Mouse (Mus musculus): ENCODE data around the gene Kif3c. TPM values are rescaled to one million over a fixed set of nuclear protein-coding genes. Genes with fewer than 3 reads are reported as not detected.
A peak's percentile ranks its signal among the peaks of the same experiment; 100 is the strongest.

Kif3c gene
- total RNA-seq, 2 experiments from 2014 or later = 2.7 to 4.4 TPM

GRCm38 (mm10) chr12:3414956-3415355, 50.0 kb downstream of the Kif3c start:
- ATAC-seq (replicated peaks; ENCODE audit: poor library complexity, severe bottlenecking) = no peak

DNA sequence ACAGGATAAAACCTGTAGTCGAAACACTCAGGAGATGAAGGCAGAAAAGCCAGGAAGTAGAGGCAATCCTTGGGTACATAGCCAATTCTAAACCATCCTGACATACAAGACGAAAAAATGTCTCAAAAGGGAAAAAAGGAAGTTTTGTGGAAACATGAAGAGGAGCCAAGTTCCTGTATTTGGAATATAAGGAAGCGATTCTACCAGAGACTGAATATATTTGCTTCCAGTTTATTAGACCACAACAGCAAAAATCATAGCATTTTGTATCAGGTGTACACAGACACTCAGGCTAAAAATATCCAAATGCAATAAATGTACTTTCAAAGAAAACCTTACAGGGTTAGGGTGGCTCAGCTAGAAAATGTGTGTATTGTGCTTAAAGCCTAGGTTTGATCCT, 53.8 kb downstream of the Kif3c start:
- peak; percentile 55 for ATAC-seq (replicated peaks; ENCODE audit: poor library complexity, severe bottlenecking)

DNA sequence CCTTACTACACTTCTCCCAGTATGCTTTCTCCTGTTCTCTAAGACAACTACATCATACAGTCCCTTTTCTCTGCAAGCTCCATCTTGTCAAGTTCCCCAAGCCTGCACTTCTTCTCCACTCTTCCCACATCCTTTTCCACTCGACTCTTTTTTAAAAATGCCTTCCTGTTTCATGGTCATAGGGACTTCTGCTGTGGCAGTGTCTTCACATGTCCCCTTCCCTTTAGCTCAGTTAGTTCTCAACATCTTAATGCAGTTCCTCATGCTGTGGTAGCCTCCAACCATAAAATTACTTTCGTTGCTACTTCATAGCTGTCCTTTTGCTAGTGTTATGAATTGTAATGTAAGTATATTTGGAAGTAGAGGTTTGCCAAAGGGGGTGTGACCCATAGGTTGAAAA, 55.6 kb downstream of the Kif3c start:
- peak; percentile 52 for ATAC-seq (replicated peaks; ENCODE audit: poor library complexity, severe bottlenecking)

DNA sequence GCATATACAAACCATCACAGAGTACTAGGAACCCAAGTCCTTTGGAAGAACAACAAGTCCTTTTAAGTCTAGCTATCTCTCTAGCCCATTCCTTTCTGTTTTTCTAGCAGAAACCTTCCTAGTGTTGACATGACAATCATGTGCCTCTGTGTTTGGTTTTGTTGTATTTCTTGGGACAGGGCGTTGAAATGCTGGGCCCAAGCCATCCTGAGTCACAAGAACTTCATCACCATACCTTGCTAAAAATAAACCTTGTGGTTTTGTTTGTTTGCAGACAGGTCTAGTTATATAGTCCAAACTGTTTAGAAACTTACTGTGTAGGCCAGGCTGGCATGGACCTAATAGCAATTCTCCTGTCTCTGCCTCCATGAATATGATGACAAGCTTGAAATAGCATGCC, 57.9 kb downstream of the Kif3c start:
- no peak for ATAC-seq (replicated peaks; ENCODE audit: poor library complexity, severe bottlenecking)

DNA sequence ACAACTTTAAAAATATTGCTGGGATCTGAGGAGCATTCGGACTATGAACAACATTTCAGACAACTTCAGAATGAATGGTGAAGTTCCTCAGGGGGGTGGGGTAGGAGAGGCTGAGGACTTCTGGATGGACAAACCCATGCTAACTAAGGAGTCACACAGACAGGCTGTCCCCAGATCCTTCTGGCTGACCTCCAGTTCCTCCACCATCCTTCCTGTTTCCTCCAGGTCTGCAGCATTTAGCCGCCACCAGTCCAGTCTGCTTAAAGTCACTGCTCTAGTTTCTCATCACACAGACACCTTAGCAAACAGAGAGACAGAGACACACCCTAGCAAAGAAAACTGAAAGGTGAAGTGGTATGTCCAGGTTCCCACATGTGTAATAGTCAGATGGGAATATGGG, 59.2 kb downstream of the Kif3c start:
- ATAC-seq (replicated peaks; ENCODE audit: poor library complexity, severe bottlenecking) = no peak

DNA sequence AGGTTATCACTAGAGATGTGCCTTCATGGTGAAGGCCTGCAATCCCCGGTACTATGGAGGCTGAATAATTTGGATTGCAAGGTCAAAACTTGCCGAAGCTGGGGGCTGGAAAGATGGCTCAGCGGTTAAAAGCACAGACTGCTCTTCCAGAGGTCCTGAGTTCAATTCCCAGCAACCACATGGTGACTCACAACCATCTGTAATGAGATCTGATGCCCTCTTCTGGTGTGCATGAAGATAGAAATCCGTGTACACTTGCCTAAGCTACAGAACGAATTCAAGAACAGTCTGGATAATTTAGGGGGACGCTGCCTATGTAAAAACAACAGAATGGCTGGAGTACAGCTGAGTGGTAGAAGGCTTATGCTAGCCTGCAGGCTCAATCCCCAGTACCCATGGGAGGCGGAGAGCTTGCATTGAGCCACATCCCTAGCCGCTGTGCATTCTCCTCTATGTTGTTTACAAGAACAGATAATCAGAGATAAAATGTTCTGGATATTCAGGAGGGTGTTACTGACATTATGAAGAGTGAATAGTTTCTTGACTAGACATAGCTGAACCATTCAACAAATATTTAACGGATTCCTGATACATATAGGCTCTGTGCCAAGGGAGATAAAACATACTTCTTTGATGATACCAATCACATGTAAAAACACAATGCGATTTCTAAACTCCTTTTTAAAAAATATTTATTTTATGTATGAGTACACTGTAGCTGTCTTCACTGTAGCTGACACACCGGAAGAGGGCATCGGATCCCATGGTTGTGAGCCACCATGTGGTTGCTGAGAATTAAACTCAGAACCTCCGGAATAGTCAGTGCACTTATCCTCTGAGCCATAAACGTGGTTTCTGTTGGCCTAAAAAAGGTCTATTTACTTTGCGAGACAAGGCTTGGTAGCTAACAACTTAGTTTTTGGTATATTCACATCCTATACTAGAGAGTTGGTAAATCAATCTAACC, 60.7 kb downstream of the Kif3c start:
- no peak for ATAC-seq (replicated peaks; ENCODE audit: poor library complexity, severe bottlenecking)

- peak; percentile 85 for ATAC-seq (replicated peaks; ENCODE audit: poor library complexity, severe bottlenecking)
Measured at GRCm38 (mm10) chr12:3426530-3427034, 61.6 kb downstream of the Kif3c start, which contains the start of gene Asxl2. Asxl2 (plus strand) TSS chr12:3426857.

DNA sequence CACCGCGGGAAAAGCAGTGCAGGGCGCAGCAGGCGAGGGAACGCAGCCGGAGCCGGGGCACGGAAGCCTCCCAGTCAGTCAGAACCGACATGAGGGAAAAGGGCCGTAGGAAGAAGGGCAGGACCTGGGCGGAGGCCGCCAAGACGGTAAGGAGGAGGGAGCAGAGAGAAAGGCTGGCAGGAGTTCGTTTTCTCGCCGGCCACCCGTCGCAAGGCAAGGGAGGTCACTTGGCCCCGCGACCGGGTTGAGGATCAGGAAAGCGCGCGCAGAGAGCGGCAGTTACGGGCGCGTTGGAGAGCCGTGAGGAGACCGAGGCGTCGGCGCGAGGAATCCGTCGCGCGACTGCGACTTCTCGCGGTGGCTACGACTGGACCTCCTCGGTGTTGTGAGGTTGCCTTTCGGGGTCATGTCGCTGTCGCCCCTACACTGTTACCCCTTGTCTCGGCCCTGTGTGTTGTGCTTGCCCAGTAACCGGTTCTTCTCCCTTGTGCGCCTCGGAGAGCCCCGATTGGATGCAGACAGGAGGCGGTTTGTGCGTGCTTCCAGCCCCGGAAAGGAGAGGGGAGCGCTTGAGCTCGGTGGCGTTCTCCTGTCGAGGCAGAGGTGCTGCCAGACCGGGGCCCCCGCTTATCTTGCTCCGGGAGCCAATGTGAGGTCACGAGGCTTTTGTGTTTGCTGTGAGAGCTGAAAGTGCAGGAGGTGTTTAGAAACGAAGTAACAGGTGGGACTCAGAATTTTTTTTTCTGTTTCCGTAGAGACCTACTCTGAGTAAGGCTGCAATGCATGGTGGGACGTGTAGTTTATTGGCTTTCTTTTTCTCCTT, 62.3 kb downstream of the Kif3c start:
- peak; percentile 64 for ATAC-seq (replicated peaks; ENCODE audit: poor library complexity, severe bottlenecking)

- no peak for ATAC-seq (replicated peaks; ENCODE audit: poor library complexity, severe bottlenecking)
Measured at GRCm38 (mm10) chr12:3427891-3428775, 63.2 kb downstream of the Kif3c start.

DNA sequence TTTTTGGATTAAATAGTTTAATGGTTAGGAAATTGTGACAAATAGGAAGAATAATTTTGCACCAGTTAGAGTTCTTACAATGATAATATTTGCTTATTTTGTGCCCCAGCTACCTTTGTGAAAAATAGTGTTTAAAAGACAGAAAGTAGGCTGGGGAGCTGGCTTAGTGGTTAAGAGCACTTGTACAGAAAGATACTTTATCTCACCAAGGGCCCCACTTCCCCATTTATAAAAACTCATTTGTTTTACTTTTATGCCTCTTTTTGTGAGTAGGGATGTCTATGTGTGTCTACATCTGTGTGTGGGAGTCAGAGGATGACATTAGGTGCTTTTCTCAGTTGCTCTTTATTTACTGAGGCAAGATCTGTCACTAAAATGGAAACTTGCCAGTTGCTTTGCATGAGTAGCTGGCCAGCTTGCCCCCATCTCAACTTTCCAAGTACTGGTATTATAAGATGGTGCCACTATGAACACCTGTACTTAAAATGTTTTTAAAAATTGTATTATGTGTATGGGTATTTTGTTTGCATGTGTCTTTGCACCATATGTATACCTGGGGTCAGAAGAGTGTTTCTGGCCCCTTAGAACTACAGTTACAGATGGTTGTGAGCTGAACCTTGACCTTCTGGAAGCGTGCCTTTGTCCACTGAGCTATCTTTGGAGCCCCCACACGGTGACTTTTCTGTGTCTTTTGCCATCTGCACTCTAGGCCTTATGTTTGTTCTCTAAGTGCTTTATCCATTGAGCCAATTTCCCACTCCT, 64.9 kb downstream of the Kif3c start:
- no peak for ATAC-seq (replicated peaks; ENCODE audit: poor library complexity, severe bottlenecking)

GRCm38 (mm10) chr12:3430443-3430753, 65.5 kb downstream of the Kif3c start:
- ATAC-seq (replicated peaks; ENCODE audit: poor library complexity, severe bottlenecking) = no peak

DNA sequence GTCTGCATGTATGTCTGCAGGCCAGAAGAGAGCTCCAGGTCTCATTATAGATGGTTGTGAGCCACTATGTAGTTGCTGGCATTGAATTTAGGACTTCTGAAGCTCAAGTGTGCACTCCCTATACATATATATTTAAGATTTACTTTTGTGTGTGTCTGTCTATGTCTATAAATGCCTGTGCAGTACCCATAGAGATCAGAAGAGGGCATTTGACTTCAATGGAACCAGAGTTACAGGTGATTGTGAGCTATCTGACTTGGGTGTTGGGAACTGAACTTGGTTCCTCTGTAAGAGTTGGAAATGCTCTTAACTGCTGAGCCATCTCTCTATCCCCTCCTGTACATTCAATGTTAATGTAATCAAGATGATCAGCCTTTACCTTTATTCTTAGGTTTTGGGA, 66.1 kb downstream of the Kif3c start:
- ATAC-seq (replicated peaks; ENCODE audit: poor library complexity, severe bottlenecking) = no peak

GRCm38 (mm10) chr12:3433736-3434135, 68.8 kb downstream of the Kif3c start:
- ATAC-seq (replicated peaks; ENCODE audit: poor library complexity, severe bottlenecking) = no peak

GRCm38 (mm10) chr12:3436446-3436845, 71.5 kb downstream of the Kif3c start:
- no peak for ATAC-seq (replicated peaks; ENCODE audit: poor library complexity, severe bottlenecking)

GRCm38 (mm10) chr12:3437815-3438214, 72.9 kb downstream of the Kif3c start:
- peak; percentile 60; the same call in 1 of the 2 replicates for ATAC-seq (replicated peaks; ENCODE audit: poor library complexity, severe bottlenecking)

DNA sequence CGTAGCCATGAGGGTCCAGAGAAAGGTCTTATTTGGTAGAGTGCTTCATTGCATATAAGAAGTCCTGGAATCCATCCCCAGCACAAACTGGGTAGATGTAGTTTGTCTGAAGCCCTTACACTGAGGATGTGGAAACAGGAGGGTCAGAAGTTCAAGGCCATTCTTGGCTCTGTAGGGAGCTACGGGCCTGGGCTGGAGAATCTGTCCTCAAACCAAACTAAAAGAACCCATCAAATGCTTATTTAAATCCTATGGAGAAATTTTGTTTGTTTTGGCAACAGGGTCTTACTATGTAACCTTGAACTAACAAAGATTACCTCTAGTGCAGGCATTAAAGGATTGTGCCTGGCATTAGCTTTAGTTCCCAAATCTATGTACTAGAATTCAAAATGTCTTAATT, 76.0 kb downstream of the Kif3c start:
- no peak for ATAC-seq (replicated peaks; ENCODE audit: poor library complexity, severe bottlenecking)

DNA sequence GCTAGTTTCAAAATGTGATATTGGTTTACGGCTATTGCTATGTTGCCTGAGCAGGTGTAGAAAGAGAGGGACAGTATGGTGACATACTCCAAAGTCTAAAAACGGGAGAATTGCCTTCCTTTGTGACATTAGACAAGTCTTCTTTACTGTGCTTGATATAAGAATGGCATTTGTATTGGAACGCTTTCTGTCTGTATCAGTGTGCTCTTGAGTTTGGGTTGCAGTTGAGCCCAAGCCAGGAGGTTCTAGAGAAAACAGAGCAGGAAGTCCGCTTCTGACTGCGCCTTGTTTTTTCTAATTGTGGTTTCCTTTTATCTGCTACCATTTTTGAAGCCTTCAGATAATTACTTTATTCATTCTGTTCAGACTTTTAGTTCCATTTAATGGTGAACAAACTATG, 76.4 kb downstream of the Kif3c start:
- ATAC-seq (replicated peaks; ENCODE audit: poor library complexity, severe bottlenecking) = peak; percentile 42

- peak; percentile 22 for ATAC-seq (replicated peaks; ENCODE audit: poor library complexity, severe bottlenecking)
Measured at GRCm38 (mm10) chr12:3453554-3453953, 88.6 kb downstream of the Kif3c start.
